In the genomic region with DNA sequence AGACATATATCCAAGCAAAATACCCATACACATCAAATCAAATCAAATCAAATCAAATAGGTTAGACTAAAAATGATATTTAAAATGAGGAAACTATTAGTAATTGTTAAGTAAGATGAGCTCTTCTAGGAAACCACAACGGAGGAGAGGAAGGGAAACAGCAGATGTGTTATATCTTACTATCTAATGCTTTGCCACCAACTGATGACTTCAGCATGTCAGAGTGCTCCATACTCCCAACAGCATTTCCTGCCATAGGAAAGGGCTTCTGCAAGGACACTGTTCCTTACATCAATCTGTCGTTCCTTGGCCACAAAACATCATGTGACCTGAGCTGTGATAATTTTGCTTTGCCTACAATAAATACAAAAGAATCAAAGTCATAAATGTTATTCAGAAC, we compare ENCODE assay signal across 25 mouse cellular contexts.
"Had no signal": no experiment of that assay in that cellular context is flagged by ENCODE, and none has a peak within 500 bp of the region (broad histone marks: within the 10 kb centered on the region; RNA-seq: fewer than 3 reads in every experiment).

No protein-coding gene starts in this region.

- H3K4me1 ChIP-seq: hindbrain, embryonic 13.5 days; hindbrain, embryonic 15.5 days; liver, embryonic 13.5 days had no signal

- H3K9me3 ChIP-seq: heart, embryonic 13.5 days; heart, embryonic 15.5 days; hindbrain, embryonic 13.5 days; hindbrain, embryonic 15.5 days; kidney, embryonic 15.5 days; limb, embryonic 10.5 days; limb, embryonic 12.5 days; liver, embryonic 13.5 days had no signal

- H3K27me3 ChIP-seq: heart, embryonic 13.5 days; heart, embryonic 15.5 days; hindbrain, embryonic 13.5 days; hindbrain, embryonic 15.5 days; limb, embryonic 12.5 days; liver, embryonic 13.5 days had no signal

- H3K4me3 ChIP-seq: gastrocnemius, adult 2 months; heart, adult 2 months; heart, embryonic 13.5 days; heart, embryonic 15.5 days; hindbrain, embryonic 13.5 days; hindbrain, embryonic 15.5 days; kidney, embryonic 15.5 days; limb, embryonic 10.5 days; limb, embryonic 12.5 days; liver, embryonic 13.5 days had no signal

- DNase-seq: gastrocnemius, adult 2 months; gastrocnemius, postnatal 10 days; heart, adult 11 months; heart, adult 2 months; heart, postnatal 14 days; heart, postnatal 36 days; kidney, adult 11 months; kidney, adult 2 months; kidney, adult 9 months; kidney, postnatal 36 days; layer of hippocampus, adult 9-11 months; layer of hippocampus, postnatal 36 days; liver; liver, embryonic 13.5 days had no signal

- H3K9ac ChIP-seq: heart, embryonic 13.5 days; heart, embryonic 15.5 days; hindbrain, embryonic 13.5 days; hindbrain, embryonic 15.5 days; kidney, embryonic 15.5 days; limb, embryonic 12.5 days; liver, embryonic 13.5 days had no signal

- H3K36me3 ChIP-seq: heart, embryonic 13.5 days; heart, embryonic 15.5 days; hindbrain, embryonic 13.5 days; hindbrain, embryonic 15.5 days; kidney, embryonic 15.5 days; limb, embryonic 10.5 days; limb, embryonic 12.5 days; liver, embryonic 13.5 days had no signal

- H3K4me2 ChIP-seq: heart, embryonic 11.5 days; heart, embryonic 13.5 days; heart, embryonic 15.5 days; hindbrain, embryonic 13.5 days; hindbrain, embryonic 15.5 days; limb, embryonic 12.5 days; liver, embryonic 11.5 days; liver, embryonic 13.5 days had no signal

- H3K27ac ChIP-seq: gastrocnemius, adult 2 months; heart, adult 2 months; heart, embryonic 13.5 days; heart, embryonic 15.5 days; hindbrain, embryonic 13.5 days; hindbrain, embryonic 15.5 days; hindbrain, postnatal 0 days; kidney, embryonic 15.5 days; limb, embryonic 10.5 days; limb, embryonic 12.5 days; liver, embryonic 13.5 days had no signal

- ATAC-seq: hindbrain, postnatal 0 days; intestine, embryonic 16.5 days had no signal
